Mouse (Mus musculus): Measurements from ENCODE around the gene Tescl. TPM values are rescaled to one million over a fixed set of nuclear protein-coding genes. Genes with fewer than 3 reads are reported as not detected.

The Tescl gene
- total RNA-seq, 2 experiments from 2014 or later = not detected

Other genes with a start within 250 kb of the Tescl start
- 0.20 and 0.22 TPM in 2 replicates for gene Zfp112, start 221.6 kb downstream of the Tescl start, total RNA-seq (2014; fragmentation: Nextera tagmentation)
- gene Zfp112, start 221.6 kb downstream of the Tescl start, total RNA-seq (2017) = 0.75 and 1.4 TPM in 2 replicates
- gene Zfp235, start 199.8 kb downstream of the Tescl start, total RNA-seq (2014; fragmentation: Nextera tagmentation) = 8.0 and 8.2 TPM in 2 replicates
- gene Zfp235, start 199.8 kb downstream of the Tescl start, total RNA-seq (2017) = 6.4 and 7.8 TPM in 2 replicates
- gene Zfp114, start 158.9 kb downstream of the Tescl start, total RNA-seq (2014; fragmentation: Nextera tagmentation) = 1.5 and 2.2 TPM in 2 replicates
- gene Zfp114, start 158.9 kb downstream of the Tescl start, total RNA-seq (2017) = 2.4 and 2.5 TPM in 2 replicates
- gene Zfp111, start 122.5 kb downstream of the Tescl start, total RNA-seq (2014; fragmentation: Nextera tagmentation) = 1.0 and 4.6 TPM in 2 replicates
- 7.2 and 8.6 TPM in 2 replicates for gene Zfp111, start 122.5 kb downstream of the Tescl start, total RNA-seq (2017)
- 2.3 and 6.2 TPM in 2 replicates for gene Zfp109, start 96.4 kb downstream of the Tescl start, total RNA-seq (2014; fragmentation: Nextera tagmentation)
- gene Zfp109, start 96.4 kb downstream of the Tescl start, total RNA-seq (2017) = 5.9 and 6.7 TPM in 2 replicates
- 0.67 and 1.8 TPM in 2 replicates for gene Zfp108, start 79.1 kb downstream of the Tescl start, total RNA-seq (2014; fragmentation: Nextera tagmentation)
- 1.4 TPM in 1 of 2 replicates, not detected in the other for gene Zfp108, start 79.1 kb downstream of the Tescl start, total RNA-seq (2017)
- 0.30 and 0.59 TPM in 2 replicates for gene Zfp93, start 63.5 kb downstream of the Tescl start, total RNA-seq (2014; fragmentation: Nextera tagmentation)
- 0.23 and 2.0 TPM in 2 replicates for gene Zfp93, start 63.5 kb downstream of the Tescl start, total RNA-seq (2017)
- gene Zfp61, start 32.7 kb downstream of the Tescl start, total RNA-seq (2014; fragmentation: Nextera tagmentation) = 9.3 and 10.9 TPM in 2 replicates
- gene Zfp61, start 32.7 kb downstream of the Tescl start, total RNA-seq (2017) = 16.0 and 47.7 TPM in 2 replicates
- gene Zfp94, start 17.3 kb downstream of the Tescl start, total RNA-seq (2014; fragmentation: Nextera tagmentation) = 3.3 and 6.7 TPM in 2 replicates
- gene Zfp94, start 17.3 kb downstream of the Tescl start, total RNA-seq (2017) = 3.0 and 4.4 TPM in 2 replicates
- not detected in 2 replicates for gene Lypd5, start 15.3 kb upstream of the Tescl start, total RNA-seq (2014; fragmentation: Nextera tagmentation)
- gene Lypd5, start 15.3 kb upstream of the Tescl start, total RNA-seq (2017) = not detected in 2 replicates
- gene Kcnn4, start 36.3 kb upstream of the Tescl start, total RNA-seq (2014; fragmentation: Nextera tagmentation) = 120 and 147 TPM in 2 replicates
- 121 and 155 TPM in 2 replicates for gene Kcnn4, start 36.3 kb upstream of the Tescl start, total RNA-seq (2017)
- 32.7 and 41.2 TPM in 2 replicates for gene Smg9, start 65.7 kb upstream of the Tescl start, total RNA-seq (2014; fragmentation: Nextera tagmentation)
- gene Smg9, start 65.7 kb upstream of the Tescl start, total RNA-seq (2017) = 11.2 and 26.3 TPM in 2 replicates
- gene Irgc1, start 118.4 kb upstream of the Tescl start, total RNA-seq (2014; fragmentation: Nextera tagmentation) = not detected in 2 replicates
- gene Irgc1, start 118.4 kb upstream of the Tescl start, total RNA-seq (2017) = not detected in 2 replicates
- 2.3 and 5.4 TPM in 2 replicates for gene Plaur, start 128.5 kb upstream of the Tescl start, total RNA-seq (2014; fragmentation: Nextera tagmentation)
- gene Plaur, start 128.5 kb upstream of the Tescl start, total RNA-seq (2017) = 2.2 and 2.5 TPM in 2 replicates
- 0.27 TPM in 1 of 2 replicates, not detected in the other for gene Cadm4, start 148.1 kb upstream of the Tescl start, total RNA-seq (2014; fragmentation: Nextera tagmentation)
- not detected in 2 replicates for gene Cadm4, start 148.1 kb upstream of the Tescl start, total RNA-seq (2017)
- 3.5 and 4.0 TPM in 2 replicates for gene Zfp428, start 173.1 kb upstream of the Tescl start, total RNA-seq (2014; fragmentation: Nextera tagmentation)
- gene Zfp428, start 173.1 kb upstream of the Tescl start, total RNA-seq (2017) = 3.1 and 9.7 TPM in 2 replicates
- gene AC161166.1, start 178.5 kb upstream of the Tescl start, total RNA-seq (2014; fragmentation: Nextera tagmentation) = not detected in 2 replicates
- gene AC161166.1, start 178.5 kb upstream of the Tescl start, total RNA-seq (2017) = not detected in 2 replicates
- gene Irgq, start 196.8 kb upstream of the Tescl start, total RNA-seq (2014; fragmentation: Nextera tagmentation) = 4.7 and 6.3 TPM in 2 replicates
- gene Irgq, start 196.8 kb upstream of the Tescl start, total RNA-seq (2017) = 3.0 and 5.2 TPM in 2 replicates
- gene Pinlyp, start 212.2 kb upstream of the Tescl start, total RNA-seq (2014; fragmentation: Nextera tagmentation) = not detected in 2 replicates
- gene Pinlyp, start 212.2 kb upstream of the Tescl start, total RNA-seq (2017) = not detected in 2 replicates
- 89.0 and 93.7 TPM in 2 replicates for gene Xrcc1, start 212.4 kb upstream of the Tescl start, total RNA-seq (2014; fragmentation: Nextera tagmentation)
- gene Xrcc1, start 212.4 kb upstream of the Tescl start, total RNA-seq (2017) = 20.7 and 36.6 TPM in 2 replicates